Mouse (Mus musculus) splenic B cell, adult 2 months (primary cell): Measurements from ENCODE around the gene Adgrb2.

ENCODE experiments used
- DNase-seq: peaks from one replicate; pipeline ENCODE4 v3.0.0-alpha.2; 2011; ENCODE audit warnings: low read depth, low spot score
- H3K27me3 ChIP-seq: 2 replicates; pipeline ENCODE4 v1.6.1; 2012; ENCODE audit warnings: mild to moderate bottlenecking, low read length, moderate library complexity, mixed read lengths; ENCODE audit not compliant: control insufficient read depth, poor library complexity, insufficient read depth, severe bottlenecking
- H3K36me3 ChIP-seq: 2 replicates; pipeline ENCODE4 v1.6.1; 2012; ENCODE audit warnings: mild to moderate bottlenecking, low read length, moderate library complexity, mixed read lengths; ENCODE audit not compliant: control insufficient read depth, poor library complexity, insufficient read depth, severe bottlenecking

Gene Adgrb2

DNA sequence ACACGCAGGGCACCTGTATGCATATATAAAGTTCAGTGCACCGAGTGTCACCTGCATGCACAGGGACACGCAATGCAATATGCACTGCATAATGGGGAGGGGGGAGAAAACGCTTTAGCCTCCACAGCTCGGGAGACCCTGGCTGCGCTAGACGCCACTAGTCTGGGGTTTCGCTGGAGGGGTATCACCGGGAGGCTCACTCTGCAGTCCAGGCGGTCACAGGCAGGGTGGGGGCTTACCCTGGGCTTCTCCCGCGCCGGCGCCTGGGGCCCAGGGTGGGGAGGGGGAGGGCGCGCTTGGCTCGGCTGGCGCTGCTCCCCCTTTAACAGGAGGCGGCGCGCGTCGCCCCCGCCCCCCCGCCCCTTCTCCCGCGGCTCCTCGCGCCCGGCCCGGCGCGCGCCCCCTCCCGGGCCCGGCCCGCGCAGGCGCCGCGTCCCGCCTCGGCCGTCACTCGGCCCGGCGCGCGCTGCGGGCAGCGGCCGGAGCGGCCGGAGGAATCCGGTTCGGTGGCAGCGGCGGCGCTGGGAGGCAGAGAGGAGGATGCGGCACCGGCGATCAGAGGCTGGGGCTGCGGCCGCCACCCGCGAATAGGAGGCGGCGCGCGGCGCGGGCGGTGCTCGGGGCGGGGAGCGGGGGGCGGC, at the start of gene Adgrb2:
TSS of gene Adgrb2 (plus strand) at position 450 of the 641 bp plus-strand sequence.
- Histone ChIP-seq H3K36me3 (no peaks in the 10 kb centered on the region), H3K27me3 (peaks cover 3% of the 10 kb centered on the region; the same call in 1 of the 2 replicates)
- peak; percentile 11 for DNase-seq

- Histone ChIP-seq H3K36me3 (no peaks in the 10 kb centered on the region), H3K27me3 (no peaks in the 10 kb centered on the region)
- DNase-seq, result no peak
These were observed 33.3 kb upstream of the Adgrb2 start for GRCm38 (mm10) chr4:129951359-129951821.

DNA sequence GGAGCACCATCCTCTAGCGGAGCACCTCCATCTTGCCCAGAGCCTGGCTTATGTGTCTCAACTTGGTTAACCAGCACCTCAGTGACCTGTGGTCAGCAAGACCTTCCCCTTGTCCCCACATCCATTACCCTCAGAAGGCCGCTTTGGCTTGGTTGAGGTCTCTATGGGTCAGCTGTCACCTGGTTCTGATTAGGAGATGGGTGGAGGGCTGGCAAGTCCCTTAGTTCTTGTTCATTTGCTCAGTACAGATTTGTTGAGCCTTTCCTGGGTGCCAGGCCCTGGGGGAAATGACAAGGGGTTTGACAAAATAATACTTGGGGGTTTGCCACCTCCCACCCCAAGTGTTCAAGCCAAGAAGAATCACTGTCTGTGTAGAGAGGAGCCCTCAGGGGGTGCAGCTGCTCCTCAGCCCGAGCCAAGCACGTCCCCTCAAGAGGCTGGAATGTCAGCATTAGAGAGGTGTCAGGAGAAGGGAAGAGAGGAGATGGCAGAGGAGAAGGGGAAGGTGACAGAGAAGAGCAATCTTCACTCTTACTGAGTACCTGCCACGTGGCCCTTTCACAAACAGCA, 32.3 kb upstream of the Adgrb2 start:
- no peak for DNase-seq
- no peaks in the 10 kb centered on the region for H3K27me3 ChIP-seq
- no peaks in the 10 kb centered on the region for H3K36me3 ChIP-seq

- Histone ChIP-seq H3K27me3 (no peaks in the 10 kb centered on the region), H3K36me3 (no peaks in the 10 kb centered on the region)
- DNase-seq, result no peak
These were observed 30.1 kb upstream of the Adgrb2 start for GRCm38 (mm10) chr4:129954527-129954926.

DNA sequence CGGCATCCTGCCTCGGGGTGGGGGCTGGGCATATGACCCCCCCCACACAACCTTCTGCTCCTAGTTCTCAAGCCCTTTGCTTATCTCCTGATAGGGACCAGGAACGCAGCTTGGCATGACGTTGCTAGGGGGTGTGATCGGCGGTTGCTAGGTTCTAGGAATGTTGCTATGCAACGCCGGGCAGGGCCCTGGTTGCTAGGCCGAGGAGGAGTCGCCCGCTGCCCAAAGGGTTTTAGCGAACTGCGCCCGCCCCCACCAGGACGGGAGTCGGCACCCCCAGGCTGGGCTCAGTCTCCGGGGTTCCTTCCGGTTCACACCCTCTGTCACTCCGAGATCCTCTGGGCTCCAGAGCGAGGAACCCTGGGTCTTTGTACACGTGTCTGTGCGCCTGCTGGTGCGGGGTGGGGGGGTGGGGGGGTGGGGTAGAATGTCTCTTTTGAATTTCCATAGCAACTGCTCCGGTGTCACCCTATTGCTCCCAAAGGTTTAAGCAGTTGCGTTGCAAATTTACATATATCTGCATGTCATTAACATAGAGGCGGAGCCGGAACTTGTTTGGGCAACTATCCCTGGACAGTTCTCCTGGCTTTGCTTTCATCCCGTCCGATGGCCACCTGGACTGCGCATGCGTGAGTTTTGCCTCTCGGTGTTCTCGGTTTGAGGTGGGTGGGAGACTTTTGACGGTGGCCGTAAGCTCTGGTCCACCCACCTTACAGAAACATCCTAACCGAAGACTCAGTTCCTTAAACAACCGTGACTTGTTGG, 24.3 kb upstream of the Adgrb2 start:
- Histone ChIP-seq H3K27me3 (no peaks in the 10 kb centered on the region), H3K36me3 (no peaks in the 10 kb centered on the region)
- DNase-seq, result peak; percentile 63

GRCm38 (mm10) chr4:129965294-129965693, 19.4 kb upstream of the Adgrb2 start:
- Histone ChIP-seq H3K27me3 (no peaks in the 10 kb centered on the region), H3K36me3 (no peaks in the 10 kb centered on the region)
- no peak for DNase-seq

- Histone ChIP-seq H3K27me3 (no peaks in the 10 kb centered on the region), H3K36me3 (no peaks in the 10 kb centered on the region)
- DNase-seq, result no peak
These were observed 18.5 kb upstream of the Adgrb2 start for GRCm38 (mm10) chr4:129966201-129966600.

DNA sequence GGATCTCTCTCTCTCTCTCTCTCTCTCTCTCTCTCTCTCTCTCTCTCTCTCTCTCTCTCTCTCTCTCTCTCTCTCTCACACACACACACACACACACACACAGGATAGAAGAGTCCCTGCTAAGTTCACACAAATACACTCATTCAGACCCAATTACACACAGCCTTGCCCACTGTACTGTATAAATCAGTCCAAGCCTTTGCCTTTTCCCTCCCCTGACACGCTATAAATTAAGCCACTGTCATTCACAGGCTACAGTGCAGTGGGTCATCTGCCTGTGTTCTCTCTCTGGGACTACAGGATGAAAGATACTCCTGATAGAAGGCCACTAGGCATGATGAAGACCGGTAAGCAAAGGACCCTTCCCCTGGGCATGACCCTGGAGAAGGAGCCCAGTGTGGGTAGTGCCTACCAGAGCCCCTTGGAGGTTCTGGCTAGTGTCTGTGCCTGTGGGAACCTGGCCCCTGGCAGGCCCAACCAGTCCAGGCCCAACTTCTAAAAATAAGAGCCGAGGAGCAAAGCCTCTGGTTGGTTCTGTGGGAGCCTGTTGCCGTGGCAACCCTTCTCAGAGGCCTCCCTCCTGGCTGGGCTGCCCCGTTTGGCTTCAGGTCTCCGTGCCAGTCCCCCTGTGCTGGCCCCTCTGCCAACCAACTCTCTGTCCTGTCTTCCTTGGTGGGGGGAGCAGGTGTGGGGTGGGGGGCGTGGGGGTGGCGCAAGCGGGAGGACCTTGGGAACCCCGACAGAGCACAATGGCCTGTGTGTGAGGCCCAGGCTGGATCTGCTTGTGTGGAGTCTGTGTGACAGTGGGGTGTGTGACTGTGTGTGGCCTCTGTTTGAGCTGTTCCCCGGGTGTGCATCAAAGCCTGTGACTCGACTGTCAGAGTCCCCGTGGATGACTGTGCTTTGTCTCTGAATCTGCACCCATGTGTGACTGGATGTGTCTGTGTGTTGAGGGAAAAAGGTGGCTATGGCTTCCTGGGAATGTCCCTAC, 17.4 kb upstream of the Adgrb2 start:
- Histone ChIP-seq H3K36me3 (no peaks in the 10 kb centered on the region), H3K27me3 (no peaks in the 10 kb centered on the region)
- DNase-seq, result no peak

- Histone ChIP-seq H3K36me3 (no peaks in the 10 kb centered on the region), H3K27me3 (no peaks in the 10 kb centered on the region)
- no peak for DNase-seq
These were observed 14.5 kb upstream of the Adgrb2 start for GRCm38 (mm10) chr4:129970168-129970567.

GRCm38 (mm10) chr4:129970861-129971260, 13.8 kb upstream of the Adgrb2 start:
- Histone ChIP-seq H3K27me3 (no peaks in the 10 kb centered on the region), H3K36me3 (no peaks in the 10 kb centered on the region)
- DNase-seq, result no peak

- Histone ChIP-seq H3K27me3 (no peaks in the 10 kb centered on the region), H3K36me3 (no peaks in the 10 kb centered on the region)
- DNase-seq, result no peak
These were observed 12.7 kb upstream of the Adgrb2 start for GRCm38 (mm10) chr4:129971989-129972388.

- DNase-seq, result no peak
These were observed 10.4 kb upstream of the Adgrb2 start for GRCm38 (mm10) chr4:129974285-129974684.

DNA sequence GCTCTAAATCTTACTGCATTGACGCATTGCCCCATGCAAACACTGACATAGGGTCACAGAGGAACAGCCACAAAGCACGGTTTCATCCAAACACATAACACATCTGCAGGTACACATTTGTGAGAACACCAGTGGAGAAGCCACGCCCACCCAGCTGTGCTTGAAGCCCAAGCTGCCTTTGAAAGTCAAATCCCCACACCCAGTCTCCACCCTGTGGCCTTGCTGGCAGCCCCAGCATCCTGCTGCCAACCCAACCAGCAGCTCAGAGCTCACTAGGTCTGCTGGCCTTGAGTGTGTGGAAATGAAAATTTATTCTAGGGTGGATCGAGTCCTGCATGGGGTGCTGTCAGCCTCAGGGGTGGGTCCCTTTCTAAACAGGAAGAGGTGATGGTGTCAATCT, 7.4 kb upstream of the Adgrb2 start:
- no peak for DNase-seq
- Histone ChIP-seq H3K27me3 (no peaks in the 10 kb centered on the region), H3K36me3 (no peaks in the 10 kb centered on the region)

More at GRCm38 (mm10) chr4:129974285-129974684, 10.4 kb upstream of the Adgrb2 start:
- no peaks in the 10 kb centered on the region for H3K27me3 ChIP-seq
- H3K36me3 ChIP-seq, result no peaks in the 10 kb centered on the region

- Histone ChIP-seq H3K27me3 (no peaks in the 10 kb centered on the region), H3K36me3 (no peaks in the 10 kb centered on the region)
- DNase-seq, result no peak
These were observed 6.4 kb upstream of the Adgrb2 start for GRCm38 (mm10) chr4:129978227-129978626.
